Mouse (Mus musculus) thymus, postnatal 4 days (tissue): ENCODE data around the gene Washc2.

Source experiments
- DNase-seq: peaks from one replicate; pipeline ENCODE4 v3.0.0; 2021

The Washc2 gene

DNA sequence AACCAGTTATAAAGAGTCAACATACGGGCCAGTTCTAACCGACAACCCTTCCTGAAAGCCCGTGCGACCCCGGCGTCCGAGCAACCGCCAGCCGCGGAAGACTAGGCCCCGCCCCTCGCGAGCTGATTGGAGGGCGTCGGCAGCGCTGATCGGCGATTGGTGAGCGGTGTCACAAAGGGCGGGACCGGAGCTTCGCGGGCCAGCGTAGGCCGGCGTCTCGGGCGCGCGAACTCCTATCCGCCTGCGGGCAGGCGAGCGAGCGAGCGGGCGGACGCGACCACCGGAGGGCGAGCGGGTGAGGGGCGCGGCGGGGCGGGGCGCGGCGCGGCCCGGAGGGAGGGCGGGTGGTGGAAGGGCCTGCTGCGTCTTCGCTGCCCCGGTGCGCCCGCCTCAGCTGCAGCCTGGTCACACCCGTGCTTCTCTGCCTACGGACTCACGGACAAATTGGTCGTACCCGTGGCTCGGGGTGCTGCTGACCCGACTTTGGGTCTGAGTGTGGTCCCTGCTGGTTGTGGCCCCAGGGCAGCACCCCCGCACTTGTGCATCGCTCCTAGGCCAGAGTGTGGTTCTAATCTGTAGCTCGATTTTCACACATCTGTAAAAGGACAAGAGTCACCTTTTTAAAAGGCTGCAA is 56.3 kb downstream of the Washc2 start, which contains the start of gene Zfand4:
Gene Zfand4, plus strand, starts transcription at position 205 of the 634 bp plus-strand sequence.
- peak; percentile 97 for DNase-seq

DNA sequence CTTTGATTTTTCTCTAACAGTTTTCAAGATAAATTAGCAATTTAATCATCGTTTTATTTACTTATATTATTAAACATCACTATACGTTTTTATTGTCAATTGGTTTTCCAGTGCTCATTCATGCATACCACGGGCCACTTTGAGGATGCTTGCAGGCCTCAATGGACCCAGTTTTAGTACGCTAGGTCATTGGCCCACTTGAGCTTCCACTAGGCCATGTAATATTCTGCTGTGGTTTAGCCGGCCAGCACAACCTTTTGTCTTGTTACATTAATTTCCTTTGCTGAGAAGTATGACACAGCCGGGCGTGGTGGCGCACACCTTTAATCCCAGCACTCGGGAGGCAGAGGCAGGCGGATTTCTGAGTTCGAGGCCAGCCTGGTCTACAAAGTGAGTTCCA is 57.0 kb downstream of the Washc2 start:
- no peak for DNase-seq

DNA sequence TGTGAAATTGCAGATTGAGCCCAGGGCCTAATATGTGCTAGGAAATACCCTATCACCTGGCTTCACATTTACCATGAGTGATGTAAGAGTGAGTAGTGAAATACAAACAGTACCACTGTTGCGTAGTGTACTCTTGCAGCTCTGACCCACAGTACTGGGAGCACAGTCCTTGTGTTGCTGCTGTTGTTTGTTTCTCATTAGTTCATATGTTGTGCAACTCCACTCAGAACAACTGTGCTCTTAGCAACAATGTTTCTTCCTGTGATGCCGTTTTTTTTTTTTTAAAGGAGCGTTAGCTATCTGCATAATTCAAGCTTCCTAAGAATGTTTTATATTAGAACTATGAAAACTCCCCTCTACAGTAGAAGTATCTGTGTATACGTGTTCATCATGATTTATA is 57.8 kb downstream of the Washc2 start:
- DNase-seq, result no peak

DNA sequence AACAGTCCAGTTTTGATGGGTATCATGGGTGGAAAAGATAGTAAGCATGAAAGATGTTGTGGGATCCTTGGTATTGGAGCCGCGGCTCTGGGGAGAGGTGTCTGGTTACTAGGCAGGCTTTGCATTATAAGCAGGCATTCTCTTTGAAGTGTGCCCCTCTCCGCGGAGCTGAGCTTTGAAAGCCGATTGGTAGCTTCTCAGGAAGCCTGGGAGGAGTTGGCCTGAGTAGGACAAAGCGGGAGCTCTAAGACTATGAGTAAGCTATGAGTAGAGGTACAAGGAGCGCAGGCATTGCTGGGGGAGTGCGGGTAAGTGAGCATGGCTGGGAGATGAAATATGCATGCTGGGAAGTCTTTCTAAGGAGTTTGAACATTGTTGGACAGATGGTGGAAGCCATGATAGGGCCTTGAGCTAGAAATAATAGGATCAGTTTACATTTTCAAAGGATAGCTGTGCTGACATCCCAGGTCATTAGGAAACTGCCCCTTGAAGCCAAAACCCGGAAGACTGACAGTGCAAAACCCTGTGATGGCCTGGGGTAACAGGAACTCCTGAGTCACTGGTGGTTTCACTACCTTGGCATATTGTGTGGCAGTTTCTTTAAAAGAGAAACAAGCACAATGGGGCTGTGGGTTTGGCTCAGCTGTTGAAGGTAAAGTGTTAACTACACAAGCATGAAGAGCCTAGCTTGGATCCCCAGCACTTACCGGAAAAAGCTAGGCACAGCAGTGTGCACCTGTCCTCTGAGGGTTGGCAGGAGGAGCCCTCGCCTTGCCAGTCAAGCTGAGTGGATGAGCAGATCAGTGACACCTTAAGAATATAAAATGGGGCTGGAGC is 58.7 kb downstream of the Washc2 start:
- peak; percentile 47 for DNase-seq

DNA sequence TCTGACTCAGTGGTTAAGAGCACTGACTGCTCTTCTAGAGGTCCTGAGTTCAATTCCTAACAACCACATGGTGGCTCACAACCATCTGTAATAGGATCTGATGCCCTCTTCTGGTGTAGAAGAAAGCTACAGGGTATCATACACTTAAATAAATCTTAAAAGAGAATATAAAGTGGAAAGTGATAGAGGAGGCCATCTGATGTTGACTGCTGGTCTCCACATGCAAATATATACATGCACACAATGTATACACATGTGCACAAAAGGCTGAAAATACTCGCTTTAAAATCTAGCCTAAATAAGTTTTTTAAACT is 59.2 kb downstream of the Washc2 start:
- no peak for DNase-seq

DNA sequence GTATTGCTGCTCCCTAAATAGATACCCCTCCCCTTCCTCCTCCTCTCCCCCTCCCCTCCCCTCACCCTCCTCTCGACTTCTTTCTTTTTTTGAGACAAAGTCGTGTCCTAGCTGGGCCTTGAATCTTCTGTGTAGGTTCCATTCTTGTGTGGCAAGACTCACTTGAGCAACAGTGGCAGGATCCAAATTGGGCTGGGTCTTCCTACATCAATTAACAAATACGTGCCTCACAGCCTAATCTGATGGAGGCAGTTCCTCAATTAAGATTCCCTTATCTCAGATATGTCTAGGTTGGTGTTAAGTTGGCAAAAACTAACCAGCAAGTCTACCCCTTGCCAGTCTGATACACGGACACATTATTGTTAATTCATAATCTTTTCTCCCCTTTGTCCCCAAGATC is 67.9 kb downstream of the Washc2 start:
- no peak for DNase-seq

DNA sequence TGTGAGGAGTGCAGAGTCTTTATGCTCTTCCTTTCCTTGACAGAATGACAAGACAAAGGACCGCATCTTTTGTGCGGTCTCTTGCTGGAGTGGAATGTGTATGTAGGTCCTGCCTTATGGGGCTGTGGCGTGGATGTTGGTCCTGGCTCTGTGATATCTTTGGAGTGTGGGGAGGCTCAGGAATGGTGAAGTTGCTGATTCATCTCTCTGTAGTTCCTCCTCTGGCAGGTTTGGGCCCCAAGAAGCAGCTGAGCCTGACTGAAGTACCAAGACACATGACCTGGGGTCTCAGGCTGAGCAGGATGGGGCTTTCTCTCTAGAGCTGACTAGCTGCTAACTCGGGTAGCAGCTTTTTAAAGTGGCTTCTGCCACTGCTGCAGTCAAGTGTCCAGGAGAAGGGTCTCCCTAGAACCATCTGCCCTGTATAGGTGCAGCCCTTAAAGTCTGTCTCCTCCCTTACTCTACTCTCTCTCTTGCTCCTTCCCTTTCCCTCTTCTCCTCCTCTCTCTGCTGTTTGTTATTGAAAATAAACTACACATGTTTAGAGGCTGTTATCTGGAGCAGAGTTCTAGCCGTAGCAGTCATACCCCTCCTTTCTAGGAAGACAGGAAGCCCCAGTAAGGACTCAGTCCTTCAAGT is 71.0 kb downstream of the Washc2 start:
- DNase-seq, result no peak

DNA sequence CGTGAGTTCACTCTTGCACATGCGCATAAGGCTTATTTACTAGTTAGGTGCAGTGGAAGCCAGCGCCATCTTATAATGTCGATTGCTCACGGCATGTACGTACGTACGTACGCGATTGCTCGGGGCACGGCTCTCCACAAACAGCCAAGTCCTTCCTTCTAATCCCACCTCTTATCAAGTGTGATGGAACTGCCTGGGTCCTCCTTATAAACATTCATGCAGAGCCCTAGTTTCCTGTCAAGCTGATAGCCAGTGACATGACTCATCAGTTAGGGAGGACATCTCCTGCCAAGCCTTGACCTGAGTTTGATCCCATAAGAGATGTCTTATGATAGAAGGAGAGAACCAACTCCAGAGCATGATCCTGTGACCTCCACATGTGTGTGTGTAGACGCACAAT is 73.2 kb downstream of the Washc2 start:
- no peak for DNase-seq

DNA sequence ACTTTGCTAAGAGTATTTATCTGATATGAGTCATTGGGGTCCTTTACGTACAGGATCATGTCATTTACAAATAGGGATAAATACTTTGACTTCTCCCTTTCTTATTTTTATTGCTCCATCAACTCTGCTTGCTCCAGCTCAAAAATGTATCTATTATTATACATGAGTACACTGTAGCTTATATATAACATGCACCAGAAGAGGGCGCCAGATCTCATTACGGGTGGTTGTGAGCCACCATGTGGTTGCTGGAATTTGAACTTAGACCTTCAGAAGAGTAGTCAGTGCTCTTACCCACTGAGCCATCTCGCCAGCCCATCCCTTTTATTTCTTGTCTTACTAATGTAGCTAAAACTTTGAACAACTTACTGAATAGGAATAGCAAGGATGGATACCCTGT is 74.7 kb downstream of the Washc2 start:
- peak; percentile 81 for DNase-seq

DNA sequence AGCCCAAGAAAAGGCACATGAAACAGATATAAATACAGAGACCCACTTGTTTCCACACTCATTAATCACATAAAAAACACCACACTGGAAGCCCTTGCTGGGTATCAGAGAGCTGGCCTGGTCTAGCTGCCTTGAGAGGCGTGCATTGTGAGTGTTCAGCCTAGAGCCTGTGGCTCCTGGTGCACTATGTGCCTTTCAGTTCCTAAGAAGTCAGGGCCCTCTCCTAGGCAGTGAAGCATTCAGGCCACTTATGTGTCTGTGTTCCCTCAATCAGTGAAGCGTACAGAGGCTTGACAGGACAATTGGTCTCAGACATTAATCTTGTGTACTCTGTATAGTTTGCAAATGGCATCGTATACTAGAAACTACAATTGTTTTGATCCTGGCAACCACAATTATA is 75.4 kb downstream of the Washc2 start:
- no peak for DNase-seq

DNA sequence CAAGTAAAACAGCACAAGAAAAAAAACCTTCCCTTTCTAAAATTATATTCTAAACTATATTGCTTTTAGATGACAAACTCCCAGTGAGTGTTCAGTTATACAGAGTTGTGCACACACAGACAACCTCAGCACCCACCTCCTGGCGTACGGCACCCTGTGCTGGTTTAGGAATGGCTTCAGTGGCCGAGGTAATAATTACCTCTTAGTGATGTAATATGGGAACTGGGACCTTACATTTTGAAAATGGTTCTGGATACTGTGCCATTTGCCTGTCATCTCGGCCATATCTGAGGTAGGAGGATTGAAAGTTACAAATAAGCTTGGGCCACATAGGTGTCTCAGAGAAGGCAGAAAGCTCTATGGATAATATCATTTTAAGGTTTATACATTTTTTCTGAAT is 78.5 kb downstream of the Washc2 start:
- no peak for DNase-seq

DNA sequence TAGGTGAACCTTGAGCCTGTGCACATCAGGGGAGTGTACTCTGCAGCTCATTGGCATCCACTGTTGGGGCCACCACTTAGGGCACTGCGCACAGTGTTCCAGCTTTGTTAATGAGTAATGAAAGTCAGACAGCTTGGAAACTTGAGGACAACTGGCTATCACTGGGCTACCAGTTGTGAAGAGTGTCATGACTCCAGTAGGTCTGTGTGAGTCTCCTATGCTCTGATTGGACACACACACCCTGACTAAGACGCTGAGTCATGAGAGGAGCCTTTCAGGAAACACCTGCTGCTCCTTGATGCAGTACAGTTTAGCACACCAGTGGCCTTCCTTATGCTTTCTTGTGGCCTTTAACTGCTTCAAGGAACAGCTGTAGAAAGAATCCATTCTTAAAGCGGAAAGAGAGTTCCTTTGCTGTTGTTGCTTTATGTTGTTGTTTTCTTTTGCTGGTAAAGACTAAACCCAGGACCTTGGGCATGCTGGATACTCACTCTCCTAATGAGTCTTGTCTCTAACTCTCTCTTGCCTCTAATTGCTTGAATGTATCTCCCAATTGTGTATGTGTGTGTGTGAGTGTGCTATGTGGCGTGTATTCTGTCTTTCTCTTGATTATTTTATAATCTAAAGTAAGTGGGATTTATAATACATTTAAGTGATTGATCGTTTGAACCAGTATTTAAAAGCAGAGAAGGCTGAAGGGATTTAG is 79.2 kb downstream of the Washc2 start:
- DNase-seq, result peak; percentile 41

DNA sequence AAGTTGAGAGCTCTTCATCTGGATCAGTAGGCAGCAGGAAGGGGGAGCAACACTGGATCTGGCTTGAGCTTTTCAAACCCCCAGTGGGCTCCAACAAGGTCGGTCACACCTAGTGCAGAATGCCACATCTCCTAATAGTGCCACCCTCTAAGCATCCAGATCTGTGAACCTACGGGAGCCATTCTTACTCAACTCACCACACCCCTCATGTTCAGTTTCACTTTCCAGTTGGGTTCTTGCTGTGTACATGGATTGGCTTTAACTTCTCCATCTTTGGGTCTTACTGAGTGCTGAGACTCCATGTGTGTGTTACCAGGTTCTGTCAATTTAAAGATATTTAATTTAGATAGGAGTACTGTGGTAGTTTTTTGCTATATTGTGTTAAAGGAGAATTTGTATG is 103.6 kb downstream of the Washc2 start:
- no peak for DNase-seq
